Mouse (Mus musculus): ENCODE results near the gene Thegl.

- TF ChIP-seq ZMIZ1 (IDR thresholded peaks at IDR 0.05; ENCODE audit: low read depth, low read length) (no peak), MAFK (IDR thresholded peaks at IDR 0.05; ENCODE audit: borderline replicate concordance, low read depth, low read length) (no peak)
These were observed 84.9 kb downstream of the Thegl start for GRCm38 (mm10) chr5:77100691-77101090.

Data from MEL (cell line).